Mouse (Mus musculus) CH12F3 (cell line): ENCODE results near the gene Uba6.

Source experiments
- in situ Hi-C: fragments of 300-500 bp; cut with MboI; formaldehyde crosslinking; loops from 2 replicates; pipeline ENCODE4 v1.14.3; 2020; ENCODE audit warnings: low sequenced_read_pairs

Uba6 gene

DNA sequence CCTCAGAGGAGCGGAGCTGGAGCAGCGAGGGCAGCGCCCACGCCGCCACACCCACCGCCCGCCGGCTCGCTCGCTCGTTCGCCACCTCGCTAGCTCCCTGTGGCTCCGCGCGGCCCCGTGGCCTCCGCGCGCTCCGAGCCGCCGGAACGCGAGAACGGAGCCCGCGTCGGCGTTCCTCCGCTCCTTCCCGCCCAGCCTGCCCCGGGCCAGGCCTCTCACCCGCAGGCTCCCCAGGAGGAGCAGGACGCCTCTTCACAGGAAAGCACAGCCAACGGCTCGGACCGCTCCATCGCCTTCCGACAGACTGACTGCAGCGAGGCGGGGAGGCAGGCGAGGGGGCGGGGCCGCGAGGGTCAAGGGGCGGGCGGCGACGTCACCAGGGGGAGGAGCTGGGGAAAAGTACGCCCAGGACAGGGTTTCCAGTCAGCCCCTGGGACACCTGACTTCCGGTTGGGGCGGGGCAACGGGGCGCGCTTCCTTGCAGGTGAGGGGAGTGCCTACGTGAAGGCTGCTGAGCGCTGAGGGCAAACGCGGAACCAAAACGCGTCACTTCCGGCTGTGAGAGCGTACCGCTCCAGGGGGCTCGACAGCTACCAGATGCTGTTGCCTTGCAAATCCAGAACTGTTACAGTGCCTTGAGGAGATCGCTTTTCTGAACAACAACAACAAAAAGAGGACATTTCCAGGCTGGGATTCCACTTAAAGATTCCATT lies at the start of gene Uba6:
Gene Uba6 (minus strand): TSS at position 355 of the 713 bp plus-strand sequence.
- in situ Hi-C loops, result no loop called here

DNA sequence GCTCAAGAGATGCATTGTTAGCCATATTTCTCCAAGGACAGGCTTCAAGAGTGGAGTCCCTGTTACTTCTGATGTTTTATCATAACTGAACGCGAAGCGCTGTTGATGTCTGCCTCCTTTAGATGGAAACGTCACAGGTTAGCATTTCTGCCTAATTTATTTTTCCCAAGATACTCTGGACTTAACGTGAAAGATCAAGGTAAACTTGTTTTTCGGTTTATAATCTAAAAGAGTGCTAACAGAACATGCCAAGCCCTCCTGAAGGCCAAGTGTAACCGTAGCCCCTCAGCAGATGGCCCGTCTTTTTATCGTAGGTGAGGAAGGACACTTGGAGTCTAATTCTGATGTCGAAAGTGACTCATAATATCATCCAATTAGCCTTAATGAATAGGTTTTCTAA lies 25.2 kb upstream of the Uba6 start, which contains the start of gene Gnrhr:
Gene Gnrhr (minus strand): TSS at position 101 of the 400 bp plus-strand sequence.
- in situ Hi-C loops, result no loop called here

DNA sequence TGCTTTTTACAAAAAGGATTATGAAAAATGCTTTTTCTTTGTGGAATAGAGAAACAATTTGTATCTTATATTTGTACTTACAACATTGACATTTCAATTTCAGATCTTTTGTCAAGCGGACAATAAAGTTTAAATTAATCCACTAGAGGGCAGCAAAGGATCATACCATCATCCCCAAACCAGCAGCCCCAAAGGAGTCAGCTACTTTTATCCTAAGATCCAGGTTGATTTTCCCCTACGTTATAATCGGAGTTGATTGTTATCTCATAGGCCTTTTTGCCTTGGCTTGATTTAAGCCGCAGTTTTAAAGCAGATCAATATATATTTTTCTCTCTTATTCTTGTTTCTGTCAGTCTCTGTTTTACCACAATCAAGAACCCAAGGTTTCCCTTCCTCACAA lies 18.8 kb upstream of the Uba6 start:
- in situ Hi-C loops, result no loop called here

DNA sequence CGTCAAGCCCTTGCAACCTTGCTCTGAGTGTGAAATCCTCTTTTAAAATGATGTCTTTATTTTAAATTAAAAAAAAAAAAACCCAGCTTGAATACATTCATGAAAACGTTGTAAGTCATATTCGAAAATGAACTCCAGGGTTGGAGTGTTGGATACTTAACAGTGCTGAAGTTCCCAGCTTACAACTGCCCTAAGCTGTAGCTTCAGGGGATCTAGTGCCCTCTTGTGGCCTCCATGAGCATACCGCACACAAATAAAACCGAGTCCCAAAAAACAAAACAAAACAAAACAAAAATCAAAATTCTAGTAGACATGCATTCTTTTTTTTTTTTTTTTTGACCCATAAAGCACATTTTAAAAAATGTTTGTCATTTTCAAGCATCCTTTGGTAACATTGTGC lies 18.2 kb upstream of the Uba6 start:
- in situ Hi-C loops, result no loop called here

DNA sequence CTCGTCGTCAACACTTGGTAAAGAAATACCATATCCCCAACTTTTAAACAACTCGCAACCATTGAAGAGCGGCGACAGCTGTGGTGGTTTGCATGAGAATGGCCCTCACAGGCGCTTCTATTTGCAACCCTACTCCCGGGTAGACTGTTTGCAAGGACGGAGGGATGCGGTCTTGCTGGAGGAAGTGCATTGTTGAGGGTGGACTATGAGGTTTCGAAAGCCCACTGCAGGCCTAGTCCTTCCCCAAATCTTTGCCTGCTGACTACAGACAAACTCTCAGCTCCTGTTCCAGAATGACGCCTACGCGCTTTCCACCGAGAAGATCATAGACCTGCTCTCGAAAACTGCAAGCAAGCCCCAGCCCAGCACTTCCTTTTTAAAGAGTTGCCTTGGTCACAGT lies 17.7 kb upstream of the Uba6 start:
- in situ Hi-C loops, result no loop called here

DNA sequence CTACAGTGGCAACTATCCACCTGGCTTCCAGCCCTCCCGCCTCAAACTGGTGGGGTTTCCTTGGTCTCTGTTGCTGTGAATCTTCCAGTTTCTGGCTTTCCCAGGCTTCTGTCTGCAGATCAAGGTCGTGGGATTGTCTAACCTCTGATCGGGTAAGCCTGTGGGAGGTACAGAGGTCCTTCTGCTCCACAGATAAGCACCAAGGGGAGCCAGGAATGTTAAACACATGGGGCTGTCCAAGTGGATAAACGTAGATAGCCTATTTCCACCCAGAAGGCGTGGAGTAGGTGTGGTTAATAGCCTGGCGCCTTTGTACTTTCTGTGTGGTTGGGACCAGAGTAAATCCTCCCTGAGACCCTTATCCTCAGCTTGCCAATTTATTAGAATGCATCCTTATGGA lies 14.8 kb upstream of the Uba6 start:
- in situ Hi-C loops, result no loop called here

DNA sequence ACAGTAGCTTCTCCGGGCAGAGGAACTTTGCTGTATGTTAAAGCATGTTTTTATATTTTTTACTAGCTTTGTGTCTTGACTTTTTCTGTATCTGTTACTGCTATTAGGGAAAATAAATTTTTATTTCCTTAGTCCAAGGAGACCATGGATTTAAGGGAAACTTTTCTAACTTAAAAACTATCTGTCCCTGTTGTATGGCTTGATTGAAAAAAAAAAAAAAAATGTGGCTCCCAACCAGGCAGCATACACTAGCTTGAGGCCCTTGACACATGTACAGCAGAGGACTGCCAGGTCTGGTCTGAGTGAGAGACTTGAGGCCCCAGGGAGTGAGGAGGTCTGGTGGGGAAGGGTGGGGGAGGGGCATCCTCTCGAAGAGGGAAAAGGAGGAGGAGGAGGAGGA lies 1.2 kb upstream of the Uba6 start:
- in situ Hi-C loops, result no loop called here

DNA sequence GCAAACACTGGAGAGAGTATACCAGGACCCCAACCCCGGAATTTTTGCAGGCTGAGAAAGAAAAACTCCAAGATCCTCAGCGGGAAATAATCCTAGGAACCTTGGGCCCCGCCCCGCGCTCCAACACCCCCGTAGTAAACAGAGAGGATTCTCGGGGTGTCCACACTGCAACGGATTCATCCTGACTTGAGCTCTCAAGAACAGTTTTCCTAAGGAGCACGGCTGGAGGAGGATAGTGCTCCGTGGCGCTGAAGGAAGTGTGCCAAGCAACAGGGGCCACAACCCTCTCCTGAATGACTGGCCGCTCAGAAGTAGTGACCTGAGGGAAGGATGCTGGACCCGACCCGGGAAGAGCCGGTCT lies 535 bp downstream of the Uba6 start:
- in situ Hi-C loops, result no loop called here

DNA sequence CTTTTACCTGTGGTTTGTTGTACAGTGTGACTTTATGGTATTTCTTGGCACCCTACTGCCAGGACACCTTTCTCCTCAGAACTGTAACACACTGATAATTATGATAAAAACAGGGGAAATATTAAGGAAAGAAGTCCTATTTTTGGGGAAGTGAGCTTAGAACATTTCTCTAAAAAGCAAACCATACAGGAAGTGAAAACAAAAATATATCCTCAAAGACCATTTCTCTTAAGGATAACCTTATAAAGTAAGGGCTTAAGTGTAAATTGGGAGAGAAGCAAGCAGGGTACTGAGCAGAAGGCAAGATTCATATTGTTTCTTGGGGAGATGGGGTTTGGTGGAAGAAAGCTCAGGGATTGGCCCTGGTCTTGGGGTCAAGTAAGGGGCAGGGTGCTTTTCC lies 42.8 kb downstream of the Uba6 start:
- in situ Hi-C loops, result no loop called here

DNA sequence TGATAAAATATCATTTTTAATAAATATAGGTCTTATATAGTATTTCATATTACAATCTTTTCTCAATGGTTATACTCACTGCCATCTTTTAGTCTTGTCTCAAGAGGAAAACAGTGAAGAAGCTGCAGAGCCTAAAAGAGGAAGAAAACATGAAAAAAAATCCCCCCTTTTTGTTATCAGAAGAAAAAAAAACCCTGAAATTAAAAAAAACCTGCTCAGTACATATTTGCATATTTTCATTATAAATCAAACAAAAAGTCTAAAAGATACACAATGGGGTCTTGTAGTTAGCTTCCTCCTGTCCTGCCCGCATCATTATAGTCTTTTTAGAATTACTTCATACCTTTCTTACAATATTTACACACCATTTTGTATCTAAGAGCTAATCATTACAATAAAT lies 43.9 kb downstream of the Uba6 start:
- in situ Hi-C loops, result no loop called here

DNA sequence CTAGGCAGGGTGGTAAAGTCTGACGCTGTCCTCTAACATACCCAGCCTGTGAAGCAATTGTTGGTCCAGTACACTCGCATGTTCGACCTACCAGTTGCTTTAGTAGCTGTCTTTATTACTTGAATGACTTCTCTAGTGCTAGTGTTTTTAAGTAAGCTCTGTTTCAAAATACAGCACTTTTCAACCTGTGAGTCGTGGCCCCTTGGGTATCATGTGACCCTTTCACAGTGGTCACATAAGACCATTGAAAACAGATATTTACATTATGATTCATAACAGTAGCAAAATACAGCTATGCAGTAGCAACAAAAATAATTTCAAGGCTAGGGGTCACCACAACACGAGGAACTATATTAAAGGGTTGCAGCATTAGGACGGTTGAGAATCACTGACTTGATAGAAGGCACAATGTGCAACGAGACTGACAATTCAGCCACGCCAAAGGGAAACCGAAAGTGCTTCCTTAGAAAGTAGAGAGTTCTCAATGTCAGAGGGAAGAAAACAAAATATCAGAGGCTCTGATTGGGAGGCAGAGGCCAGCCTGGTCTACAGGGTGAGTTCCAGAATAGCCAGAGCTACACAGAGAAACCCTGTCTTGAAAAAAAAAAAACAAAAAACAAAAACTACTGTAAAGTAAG lies 54.0 kb downstream of the Uba6 start:
- in situ Hi-C loops, result no loop called here

DNA sequence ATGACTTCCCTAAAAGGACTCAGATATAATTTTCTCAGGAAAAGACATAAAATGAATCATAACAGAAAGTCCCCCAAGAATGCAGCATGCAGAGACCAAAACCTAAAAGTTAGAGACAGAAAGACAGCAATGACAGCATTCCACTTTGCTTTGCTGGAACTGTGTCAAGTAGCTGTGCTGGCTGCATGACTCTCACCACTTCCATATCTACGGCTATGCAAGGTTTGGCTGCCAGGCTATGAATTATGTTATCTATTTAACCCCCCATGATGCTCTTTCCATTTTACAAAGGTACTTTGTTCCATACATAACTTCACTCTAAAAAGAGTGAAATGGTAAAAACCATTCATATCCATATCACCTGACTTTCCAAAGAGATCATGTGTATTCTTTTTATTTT lies 58.6 kb downstream of the Uba6 start:
- in situ Hi-C loops, result no loop called here

DNA sequence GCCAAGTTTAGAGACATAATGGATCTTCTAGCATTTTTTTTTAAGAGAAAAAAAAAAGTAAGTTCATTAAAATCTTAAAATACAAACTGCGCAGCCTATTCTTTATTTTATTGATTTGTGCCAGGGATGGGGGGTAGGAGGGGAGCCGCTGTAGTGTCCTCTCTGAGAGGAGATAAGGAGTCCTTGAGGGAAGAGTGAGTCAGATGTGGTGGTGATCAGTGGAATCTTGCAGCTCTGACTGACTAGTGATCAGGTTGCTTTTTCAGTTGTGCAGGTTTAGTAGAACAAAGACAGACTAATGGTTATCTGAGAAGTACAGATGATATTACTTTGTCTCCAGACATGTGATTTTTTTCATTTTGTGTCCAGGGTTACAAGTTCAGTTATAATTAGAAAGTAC lies 59.6 kb downstream of the Uba6 start:
- in situ Hi-C loops, result no loop called here

DNA sequence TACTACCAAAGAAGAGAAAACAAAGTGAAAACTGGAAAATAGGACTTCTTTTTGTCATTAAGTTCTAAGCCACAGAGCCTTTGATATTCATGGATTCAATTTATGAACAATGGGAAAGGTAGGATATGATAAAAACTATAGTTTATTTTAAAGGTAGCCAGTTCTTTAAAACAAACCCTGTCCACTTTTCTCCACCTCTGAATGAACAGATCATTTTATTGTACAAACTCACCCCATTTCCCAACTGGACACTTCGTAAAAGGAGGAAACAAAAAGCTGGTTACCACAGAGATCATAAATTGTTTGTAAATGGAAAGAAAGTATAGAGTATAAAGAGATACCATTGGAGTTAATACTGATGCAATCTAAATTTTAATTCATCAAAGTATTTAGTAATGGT lies 61.5 kb downstream of the Uba6 start:
- in situ Hi-C loops, result no loop called here

DNA sequence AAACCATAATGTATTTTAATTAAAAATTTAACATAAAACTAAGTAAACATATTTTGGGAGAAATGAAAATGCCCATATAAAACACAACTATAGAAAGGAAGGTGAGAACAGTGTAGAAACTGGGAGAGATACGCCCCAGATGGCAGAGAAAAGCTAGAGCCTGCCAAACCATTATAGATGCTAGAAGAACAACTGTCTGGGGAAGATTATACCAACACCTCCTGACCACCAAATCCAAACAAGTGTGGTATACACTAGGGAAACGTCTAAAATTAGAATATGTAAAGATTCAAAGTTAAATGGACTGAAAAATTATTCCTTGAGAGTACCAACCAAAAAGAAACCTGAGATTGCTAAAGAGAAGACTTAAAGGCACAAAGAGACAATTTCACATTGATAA lies 66.0 kb downstream of the Uba6 start:
- in situ Hi-C loops, result no loop called here

DNA sequence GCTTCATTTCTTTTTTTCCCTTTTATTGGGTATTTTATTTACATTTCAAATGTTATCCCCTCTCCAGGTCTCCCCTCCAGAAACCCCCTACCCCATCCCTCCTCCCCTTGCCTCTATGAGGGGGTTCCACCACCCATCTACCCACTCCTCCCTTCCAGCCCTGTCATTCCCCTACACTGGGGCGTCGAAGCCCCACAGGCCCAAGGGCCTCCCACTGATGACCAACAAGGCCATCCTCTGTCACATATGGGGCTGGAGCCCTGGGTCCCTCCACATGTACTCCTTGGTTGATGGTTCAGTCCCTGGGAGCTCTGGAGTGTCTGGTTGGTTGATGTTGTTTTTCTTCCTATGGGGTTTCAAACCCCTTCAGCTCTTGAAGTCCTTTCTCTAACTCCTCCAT lies 70.4 kb downstream of the Uba6 start:
- in situ Hi-C loops, result no loop called here

DNA sequence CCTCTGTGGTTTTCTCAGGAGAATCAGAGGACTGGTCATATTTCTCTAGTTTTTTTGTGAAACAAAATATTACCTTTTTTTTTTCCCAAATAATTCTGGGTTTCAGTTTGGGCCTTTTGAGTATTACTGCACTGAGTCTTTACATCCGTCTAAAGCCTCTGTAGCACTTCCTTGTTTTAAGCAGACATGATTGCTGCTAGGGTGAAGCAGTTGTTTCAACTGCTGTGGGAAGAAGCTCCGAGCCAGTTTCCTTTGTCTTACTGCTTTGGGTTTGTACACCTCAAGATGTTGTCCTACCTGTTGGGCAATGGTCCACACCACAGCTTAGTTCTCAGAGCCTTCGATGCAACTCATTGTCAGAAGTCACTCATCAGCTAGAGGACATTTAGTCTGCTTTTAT lies 72.0 kb downstream of the Uba6 start:
- in situ Hi-C loops, result no loop called here

DNA sequence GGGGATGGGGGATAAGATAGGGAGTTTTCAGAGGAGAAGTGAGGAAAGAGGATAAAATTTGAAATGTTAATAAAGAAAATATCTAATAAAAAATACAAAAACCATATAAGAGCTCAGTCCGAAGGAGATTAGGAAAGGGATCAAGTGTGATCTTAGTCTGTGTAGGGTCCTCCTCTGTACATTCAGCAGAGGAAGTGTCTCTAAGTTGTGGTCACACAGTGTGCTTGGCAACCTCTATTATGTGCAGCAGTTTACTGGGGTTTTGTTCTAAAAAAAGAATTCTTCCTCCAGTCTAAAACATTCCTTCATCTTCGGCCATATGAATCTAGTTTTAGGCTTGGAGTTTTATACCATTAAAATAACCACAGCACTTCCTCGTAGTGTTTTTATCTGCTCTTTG lies 73.6 kb downstream of the Uba6 start:
- in situ Hi-C loops, result no loop called here

DNA sequence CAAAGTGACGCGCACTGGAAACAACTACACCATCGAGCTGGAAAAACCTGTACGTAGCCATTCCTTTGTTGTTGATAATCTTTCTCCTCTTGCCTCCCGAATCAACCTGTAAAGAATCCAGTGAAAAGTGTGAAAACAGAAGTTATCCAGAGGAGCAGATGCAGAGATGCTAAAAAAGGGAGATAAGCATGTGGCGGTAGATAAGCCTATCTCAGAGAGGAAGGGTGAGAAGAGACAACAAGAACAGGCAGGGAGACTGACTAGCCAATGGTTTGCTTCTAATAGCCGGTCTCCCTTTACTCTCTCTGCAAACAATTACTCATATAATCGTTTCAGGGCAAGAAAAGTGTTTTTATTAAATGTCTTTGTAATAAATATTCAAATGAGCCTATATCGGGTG lies 77.8 kb downstream of the Uba6 start:
- in situ Hi-C loops, result no loop called here

DNA sequence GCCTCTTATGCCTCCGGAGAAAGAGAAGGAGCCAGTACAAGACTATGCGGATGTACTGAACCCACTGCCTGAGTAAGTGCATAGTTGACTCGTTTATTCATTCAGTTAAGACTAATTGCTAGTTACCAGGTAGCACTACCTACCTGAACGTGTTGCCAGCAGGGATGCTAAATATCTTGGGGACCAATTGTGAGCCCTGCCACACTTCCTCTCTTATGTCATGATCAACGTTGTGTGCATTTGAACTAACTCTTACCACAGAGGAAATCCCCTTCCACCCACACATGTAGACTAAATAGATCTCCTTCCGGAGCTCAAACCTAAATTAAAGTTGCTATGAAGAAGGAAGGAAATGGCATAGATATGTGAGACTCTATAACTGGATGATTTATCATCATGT lies 85.9 kb downstream of the Uba6 start:
- in situ Hi-C loops, result no loop called here

DNA sequence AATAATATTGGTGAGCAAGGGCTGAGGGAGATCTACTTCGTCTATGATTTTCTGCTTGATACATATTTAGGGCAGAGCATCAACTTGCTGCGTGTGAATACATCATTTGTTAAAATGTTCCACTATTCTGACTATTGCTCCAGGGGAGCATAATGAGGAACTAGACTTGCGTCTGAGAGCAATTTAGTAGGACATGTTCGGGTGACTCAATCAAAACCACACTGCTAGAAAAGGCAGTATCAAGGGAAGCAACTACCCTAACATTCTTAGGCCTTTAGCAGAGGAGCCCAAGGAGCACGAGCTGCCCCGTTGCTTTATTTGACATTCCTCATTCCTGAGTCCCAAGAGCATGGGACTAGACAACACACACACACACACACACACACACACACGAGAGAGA lies 87.6 kb downstream of the Uba6 start:
- in situ Hi-C loops, result no loop called here

DNA sequence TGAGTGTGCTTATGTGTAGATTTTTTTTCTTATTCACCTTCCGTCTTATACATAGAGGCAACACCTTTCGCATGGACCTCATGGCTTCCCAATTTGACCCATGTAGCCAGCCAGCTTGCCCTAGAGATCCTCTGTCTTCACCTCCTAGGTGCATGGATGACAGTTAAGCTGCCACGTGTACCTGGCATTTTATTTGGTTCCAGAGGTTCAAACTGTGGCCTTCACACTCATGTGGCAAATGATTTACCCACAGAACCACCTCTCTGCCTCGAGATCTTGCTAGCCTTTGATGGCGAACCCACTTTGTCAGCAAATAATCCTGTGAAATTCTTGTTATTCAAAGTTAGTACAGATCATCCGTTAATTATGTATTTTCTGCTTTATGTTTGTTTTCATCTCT lies 88.6 kb downstream of the Uba6 start:
- in situ Hi-C loops, result no loop called here

DNA sequence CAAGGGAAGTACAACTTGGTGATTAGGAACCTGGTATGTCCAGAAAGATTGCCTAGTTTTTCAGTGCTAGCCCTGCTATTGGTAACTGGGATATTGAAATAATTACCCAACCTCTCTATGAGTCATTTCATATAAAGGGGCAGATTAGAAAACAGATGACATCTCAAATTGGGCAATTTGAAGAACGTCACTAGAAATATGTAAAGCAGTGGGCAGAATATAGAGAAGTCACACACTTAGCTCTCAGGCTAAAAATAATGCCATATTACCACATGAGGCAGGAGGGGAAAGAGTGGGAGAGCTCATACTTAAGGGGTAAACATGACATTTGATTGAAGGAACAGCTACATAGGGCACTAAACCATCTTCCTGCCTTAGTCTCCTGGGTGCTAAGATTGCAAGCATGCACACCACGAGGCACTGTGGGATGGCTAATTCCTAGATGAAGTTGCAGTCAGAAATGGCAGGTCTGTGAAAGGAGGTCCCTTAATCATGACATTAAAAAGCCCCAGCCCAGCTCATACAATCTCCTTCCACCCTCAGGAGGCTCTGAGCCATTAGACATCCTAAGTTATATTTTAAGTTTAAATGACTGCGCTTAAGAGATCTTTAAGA lies 93.8 kb downstream of the Uba6 start:
- in situ Hi-C loops, result no loop called here
